Mouse (Mus musculus) C2C12 (cell line): ENCODE data around the gene Cd47. TPM values are rescaled to one million over a fixed set of nuclear protein-coding genes. Genes with fewer than 3 reads are reported as not detected.

Experiments used
- H3K27me3 ChIP-seq: one replicate; pipeline ENCODE4 v1.6.1; 2011; ENCODE audit not compliant: control insufficient read depth, insufficient read depth, insufficient read length
- H3K36me3 ChIP-seq: one replicate; pipeline ENCODE4 v1.6.1; 2011; ENCODE audit not compliant: control insufficient read depth, insufficient read depth
- H3K4me3 ChIP-seq: one replicate; pipeline ENCODE4 v1.5.1; 2011; ENCODE audit warnings: mild to moderate bottlenecking, control low read depth; ENCODE audit not compliant: poor library complexity, insufficient read depth, severe bottlenecking
- H3K79me2 ChIP-seq: one replicate; pipeline ENCODE4 v1.6.1; 2011; ENCODE audit not compliant: control insufficient read depth, insufficient read depth
- H3K79me3 ChIP-seq: one replicate; pipeline ENCODE4 v1.6.1; 2011; ENCODE audit warnings: low read depth, control low read depth
- H3ac ChIP-seq: one replicate; pipeline ENCODE3; 2011; ENCODE audit warnings: low read depth; ENCODE audit not compliant: control insufficient read depth, insufficient read length
- CEBPB ChIP-seq: IDR thresholded peaks from one replicate; pipeline ENCODE4 v1.6.1; 2011; ENCODE audit warnings: low read depth, mild to moderate bottlenecking, control low read depth, moderate library complexity
- CTCF ChIP-seq: IDR thresholded peaks from one replicate; pipeline ENCODE4 v1.5.1; 2011; ENCODE audit not compliant: control insufficient read depth, insufficient read depth, insufficient read length
- FOSL1 ChIP-seq: IDR thresholded peaks from one replicate; pipeline ENCODE4 v1.8.0; 2011; ENCODE audit warnings: mild to moderate bottlenecking, low read length; ENCODE audit not compliant: poor library complexity, insufficient read depth, severe bottlenecking
- MAX ChIP-seq: IDR thresholded peaks from one replicate; pipeline ENCODE4 v1.6.1; 2011; ENCODE audit warnings: mild to moderate bottlenecking, control low read depth
- MYOD1 ChIP-seq: IDR thresholded peaks from one replicate; pipeline ENCODE4 v1.6.1; 2011; ENCODE audit warnings: low read depth; ENCODE audit not compliant: control insufficient read depth, insufficient read length
- MYOG ChIP-seq: IDR thresholded peaks from one replicate; pipeline ENCODE4 v1.6.1; 2011; ENCODE audit not compliant: control insufficient read depth, insufficient read length; ENCODE audit errors: extremely low read depth
- USF1 ChIP-seq: IDR thresholded peaks from one replicate; pipeline ENCODE4 v1.6.1; 2011; ENCODE audit warnings: low read depth, mild to moderate bottlenecking, control low read depth, moderate library complexity
- polyA plus RNA-seq: library from polyadenylated mRNA; unstranded; fragments of >200 nt; fragmentation: generic; extraction: Trizol; gene quantifications from one replicate; pipeline ENCODE4 v1.2.1, GENCODE M21; 2012; ENCODE audit warnings: missing spikeins

Cd47 gene
- polyA plus RNA-seq, 1 experiment = 76.0 TPM

DNA sequence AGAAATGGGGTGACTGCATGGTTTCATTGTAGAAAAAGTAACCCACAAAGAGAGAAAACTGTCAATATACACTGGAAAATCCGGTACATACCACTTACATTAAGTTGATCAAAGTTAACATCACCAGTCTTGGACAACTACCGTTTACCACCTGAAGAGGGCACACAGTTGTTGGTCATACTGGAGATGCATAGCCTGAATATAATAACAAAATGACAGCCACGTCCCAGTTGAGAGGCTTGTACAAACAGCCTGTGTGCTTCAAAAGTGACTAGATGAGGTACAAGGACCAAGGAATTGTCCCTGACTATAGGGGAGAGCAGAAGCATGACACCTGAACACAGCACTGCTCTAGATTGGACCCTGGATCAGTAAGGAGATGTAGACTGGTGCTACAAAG is 34.0 kb upstream of the Cd47 start:
- H3K27me3 ChIP-seq = no peaks in the 10 kb centered on the region
- TF ChIP-seq FOSL1 (no peak), CEBPB (no peak), MYOD1 (no peak), MYOG (no peak), MAX (no peak), CTCF (no peak), USF1 (no peak)
- H3K79me3 ChIP-seq = no peaks in the 10 kb centered on the region
- H3K36me3 ChIP-seq = peaks cover 3% of the 10 kb centered on the region
- H3ac ChIP-seq = no peak overlapping the region
- H3K4me3 ChIP-seq = no peak overlapping the region
- H3K79me2 ChIP-seq = no peaks in the 10 kb centered on the region

DNA sequence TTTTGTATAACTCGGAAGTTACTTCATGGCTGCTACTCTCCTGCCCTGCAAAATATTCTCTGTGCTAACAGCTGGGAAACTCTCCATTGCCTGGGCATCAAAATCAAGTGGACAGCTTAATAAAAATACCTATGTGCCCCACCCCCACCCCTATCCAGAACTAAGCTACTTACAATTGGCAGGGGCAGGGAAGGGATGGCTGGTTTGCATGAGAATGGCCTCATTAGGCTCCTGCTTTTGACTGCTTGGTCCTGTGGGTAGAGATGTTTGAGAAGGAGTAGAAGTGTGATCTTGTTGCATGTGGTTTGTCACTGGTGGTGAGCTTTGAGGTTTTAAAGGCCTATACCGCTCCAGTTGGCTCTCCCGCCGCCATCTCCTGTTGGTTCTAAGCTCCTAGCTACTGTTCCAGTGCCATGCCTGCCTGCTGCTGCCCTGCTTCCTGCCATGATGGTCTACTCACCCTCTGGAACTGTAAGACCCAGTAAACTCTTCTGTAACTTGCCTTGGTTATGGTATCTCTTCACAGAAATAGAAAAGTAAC is 31.8 kb upstream of the Cd47 start:
- peaks cover 3% of the 10 kb centered on the region for H3K36me3 ChIP-seq

DNA sequence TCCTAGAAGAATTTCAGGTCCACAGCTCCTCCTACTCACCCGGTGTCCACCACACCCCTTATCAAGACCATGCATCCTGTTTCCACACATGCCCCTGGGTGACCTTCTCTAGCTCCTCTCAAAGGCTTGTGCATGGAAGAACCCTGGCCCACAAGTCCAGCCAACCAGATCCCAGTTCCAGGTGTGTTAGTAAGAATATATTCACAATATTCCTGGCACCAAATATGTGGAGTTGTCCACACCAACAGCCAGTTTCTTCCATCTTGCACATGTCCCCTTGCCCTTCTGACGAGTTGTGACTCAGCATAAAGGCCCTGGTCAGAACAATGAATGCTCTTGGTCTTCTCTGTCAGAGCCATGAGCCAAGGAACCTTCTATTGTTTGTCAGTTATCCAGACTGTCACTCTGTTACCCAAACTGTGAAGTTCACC is 30.5 kb upstream of the Cd47 start:
- H3ac ChIP-seq = no peak overlapping the region
- H3K79me3 ChIP-seq = no peaks in the 10 kb centered on the region
- TF ChIP-seq USF1 (no peak), MAX (no peak), MYOG (no peak), FOSL1 (no peak), MYOD1 (no peak), CTCF (no peak), CEBPB (no peak)
- no peaks in the 10 kb centered on the region for H3K79me2 ChIP-seq
- H3K36me3 ChIP-seq = no peaks in the 10 kb centered on the region
- no peaks in the 10 kb centered on the region for H3K27me3 ChIP-seq
- H3K4me3 ChIP-seq = no peak overlapping the region

More for the DNA sequence above, 31.8 kb upstream of the Cd47 start:
- H3K79me2 ChIP-seq = no peaks in the 10 kb centered on the region
- no peak overlapping the region for H3K4me3 ChIP-seq
- H3K27me3 ChIP-seq = no peaks in the 10 kb centered on the region
- no peak overlapping the region for H3ac ChIP-seq
- TF ChIP-seq MYOD1 (no peak), MYOG (no peak), USF1 (no peak), FOSL1 (no peak), CEBPB (no peak), CTCF (no peak), MAX (no peak)
- no peaks in the 10 kb centered on the region for H3K79me3 ChIP-seq

DNA sequence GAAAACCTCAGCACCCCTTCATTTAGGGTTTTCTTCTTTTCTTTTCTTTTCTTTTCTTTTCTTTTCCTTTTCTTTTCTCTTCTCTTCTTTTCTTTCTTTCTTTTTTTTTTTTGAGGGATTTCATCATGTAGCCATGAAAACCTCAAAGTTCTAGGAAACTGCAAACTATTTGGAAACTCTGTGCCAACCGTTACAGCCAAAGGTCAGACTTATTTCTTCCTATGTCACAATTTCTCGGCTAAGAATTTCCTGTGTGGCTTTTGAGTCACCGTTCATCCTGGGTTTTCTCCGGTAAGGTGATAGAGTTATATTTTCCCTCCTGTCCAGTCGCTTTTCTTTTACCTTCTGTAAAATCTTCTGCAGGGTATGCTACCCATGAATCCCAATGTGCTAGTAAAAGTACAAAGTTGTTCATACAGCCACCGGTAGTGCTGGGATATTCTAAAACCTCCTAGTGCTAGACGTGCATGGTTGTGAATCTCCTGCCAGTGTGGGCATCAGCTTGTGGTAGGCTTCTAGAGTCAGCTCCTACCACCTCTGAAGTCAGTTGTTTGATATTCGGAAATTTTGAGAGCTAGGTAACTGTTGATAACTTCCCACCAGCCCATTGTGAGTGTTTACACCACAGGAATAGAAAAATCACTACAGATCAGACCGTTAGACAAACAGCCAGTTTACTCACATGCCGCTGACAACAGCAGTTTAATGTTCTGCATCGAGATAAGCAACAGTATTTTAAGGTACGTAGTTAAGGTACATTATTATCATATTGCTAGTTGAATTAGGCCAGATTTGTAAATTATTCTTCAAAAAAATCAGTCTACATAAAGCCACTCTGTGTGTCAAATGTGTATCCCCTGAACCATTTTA is 29.8 kb upstream of the Cd47 start:
- Histone ChIP-seq H3K4me3 (no peak overlapping the region), H3K27me3 (no peaks in the 10 kb centered on the region), H3K79me3 (no peaks in the 10 kb centered on the region), H3ac (no peak overlapping the region), H3K79me2 (no peaks in the 10 kb centered on the region), H3K36me3 (no peaks in the 10 kb centered on the region)
- TF ChIP-seq USF1 (no peak), MYOD1 (no peak), FOSL1 (no peak), CEBPB (no peak), MYOG (no peak), MAX (no peak), CTCF (no peak)

DNA sequence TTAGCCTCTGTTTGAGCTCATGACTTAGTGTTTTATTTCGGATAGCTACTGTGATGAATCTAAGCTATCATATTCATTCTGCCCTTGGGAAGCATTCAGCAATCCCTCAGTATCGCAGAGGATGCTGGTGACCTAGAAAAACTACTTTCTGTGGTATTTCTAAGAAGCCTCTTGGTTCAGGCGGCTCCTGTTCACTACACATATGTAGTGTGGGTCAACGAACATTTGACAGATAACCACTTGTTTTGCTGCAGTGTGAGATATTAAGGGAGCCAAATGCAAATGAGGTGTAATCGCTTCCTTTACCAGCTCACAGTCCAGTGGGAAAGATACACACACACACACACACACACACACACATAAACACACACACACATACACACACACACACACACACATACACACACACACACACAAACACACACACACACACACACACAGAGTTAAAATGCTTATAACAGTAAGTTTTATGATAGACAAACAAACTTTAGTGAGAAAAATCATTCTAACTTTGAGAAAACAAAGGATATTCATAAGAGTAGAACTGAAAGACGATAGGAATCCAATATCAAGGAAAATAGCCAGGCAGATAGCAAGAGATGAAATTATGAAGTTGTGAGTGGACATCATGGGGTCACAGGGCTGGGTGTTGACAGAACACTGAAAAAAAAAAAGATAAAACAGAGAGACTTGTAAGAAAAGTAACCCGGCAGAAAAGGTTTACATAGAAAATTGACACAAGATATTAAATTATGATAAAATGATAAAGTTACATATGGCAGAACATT is 28.5 kb upstream of the Cd47 start:
- no peaks in the 10 kb centered on the region for H3K27me3 ChIP-seq
- no peak overlapping the region for H3K4me3 ChIP-seq
- no peaks in the 10 kb centered on the region for H3K36me3 ChIP-seq
- TF ChIP-seq MYOG (no peak), MAX (no peak), CEBPB (no peak), MYOD1 (no peak), USF1 (no peak), FOSL1 (no peak), CTCF (no peak)
- no peaks in the 10 kb centered on the region for H3K79me2 ChIP-seq
- no peak overlapping the region for H3ac ChIP-seq
- H3K79me3 ChIP-seq = no peaks in the 10 kb centered on the region
